Mouse (Mus musculus) gastrocnemius, adult 18-20 months (tissue): ENCODE measurements at regions not wholly inside any gene's neighbourhood (a gene's known extent, or its start where the extent isn't known, plus 50 kb on each side); places are given as distances from the start of the nearest gene placed in this dataset.

Experiments
- DNase-seq: peaks from one replicate; pipeline ENCODE4 v3.0.0; 2021; ENCODE audit warnings: low spot score

- no peak for DNase-seq
These were observed 252.7 kb upstream of the Dnajc24 start for GRCm38 (mm10) chr2:106256012-106256411.

- DNase-seq, result no peak
These were observed 231.0 kb upstream of the Dnajc24 start for GRCm38 (mm10) chr2:106234358-106234757.

- no peak for DNase-seq
These were observed 227.8 kb upstream of the Dnajc24 start for GRCm38 (mm10) chr2:106231136-106231535.

GRCm38 (mm10) chr2:106230021-106230420 is 226.7 kb upstream of the Dnajc24 start:
- DNase-seq, result no peak

- DNase-seq, result no peak
These were observed 224.9 kb upstream of the Dnajc24 start for GRCm38 (mm10) chr2:106228249-106228648.

- DNase-seq, result no peak
These were observed 212.8 kb upstream of the Dnajc24 start for GRCm38 (mm10) chr2:106216169-106216568.

GRCm38 (mm10) chr2:106213740-106214139 is 210.4 kb upstream of the Dnajc24 start:
- DNase-seq, result no peak

- no peak for DNase-seq
These were observed 207.4 kb upstream of the Dnajc24 start for GRCm38 (mm10) chr2:106210773-106211172.

- no peak for DNase-seq
These were observed 205.5 kb upstream of the Dnajc24 start for GRCm38 (mm10) chr2:106208767-106209250.

- no peak for DNase-seq
These were observed 196.8 kb upstream of the Dnajc24 start for GRCm38 (mm10) chr2:106200130-106200529.

GRCm38 (mm10) chr2:106195170-106195569 is 191.8 kb upstream of the Dnajc24 start:
- DNase-seq, result no peak

GRCm38 (mm10) chr2:106194369-106195023 is 191.1 kb upstream of the Dnajc24 start:
- DNase-seq, result peak; percentile 39

- no peak for DNase-seq
These were observed 190.6 kb upstream of the Dnajc24 start for GRCm38 (mm10) chr2:106193889-106194347.

- DNase-seq, result no peak
These were observed 187.4 kb upstream of the Dnajc24 start for GRCm38 (mm10) chr2:106190579-106191322.

GRCm38 (mm10) chr2:106183651-106184050 is 180.3 kb upstream of the Dnajc24 start:
- no peak for DNase-seq

GRCm38 (mm10) chr2:106182051-106182450 is 178.7 kb upstream of the Dnajc24 start:
- DNase-seq, result no peak

- DNase-seq, result no peak
These were observed 159.3 kb upstream of the Dnajc24 start for GRCm38 (mm10) chr2:106162681-106163080.

GRCm38 (mm10) chr2:106161877-106162276 is 158.5 kb upstream of the Dnajc24 start:
- no peak for DNase-seq

- no peak for DNase-seq
These were observed 146.4 kb upstream of the Dnajc24 start for GRCm38 (mm10) chr2:106149701-106150100.

- DNase-seq, result no peak
These were observed 137.6 kb upstream of the Dnajc24 start for GRCm38 (mm10) chr2:106140931-106141330.

GRCm38 (mm10) chr2:106101002-106101401 is 97.7 kb upstream of the Dnajc24 start:
- DNase-seq, result no peak

- DNase-seq, result no peak
These were observed 82.8 kb upstream of the Dnajc24 start for GRCm38 (mm10) chr2:106086121-106086520.
